Mouse (Mus musculus) liver, postnatal 0 days (tissue): Measurements from ENCODE around the gene Khnyn. TPM values are rescaled to one million over a fixed set of nuclear protein-coding genes. Genes with fewer than 3 reads are reported as not detected.

ENCODE experiments used
- ATAC-seq: fragments of 200-750 bp; cut with Nextera tagmentation; 2 replicates; pipeline ENCODE4 v1.8.0; 2017; ENCODE audit warnings: mild to moderate bottlenecking, moderate library complexity
- DNase-seq: peaks from one replicate; pipeline ENCODE4 v3.0.0-alpha.2; 2016
- H3K27ac ChIP-seq: fragments of 300-500 bp; sonication (generic); 2 replicates; pipeline ENCODE4 v1.5.1; 2014; ENCODE audit warnings: antibody characterized with exemption, moderate library complexity, mild to moderate bottlenecking, low read depth
- H3K27me3 ChIP-seq: fragments of 300-500 bp; sonication (generic); 2 replicates; pipeline ENCODE4 v1.6.1; 2014; ENCODE audit warnings: low read length, control low read depth, mixed read lengths; ENCODE audit not compliant: insufficient read depth
- H3K36me3 ChIP-seq: fragments of 300-500 bp; sonication (generic); replicated peaks from 2 replicates; pipeline ENCODE4 v1.6.1; 2014; ENCODE audit warnings: mild to moderate bottlenecking, control low read depth, low read length, moderate library complexity, mixed read lengths; ENCODE audit not compliant: insufficient read depth
- H3K4me1 ChIP-seq: fragments of 300-500 bp; sonication (generic); 2 replicates; pipeline ENCODE4 v1.6.1; 2014; ENCODE audit warnings: antibody characterized with exemption, mild to moderate bottlenecking, control low read depth; ENCODE audit not compliant: insufficient read depth
- H3K4me2 ChIP-seq: fragments of 300-500 bp; sonication (generic); 2 replicates; pipeline ENCODE4 v1.6.1; 2014; ENCODE audit warnings: low read depth, mild to moderate bottlenecking, low read length, moderate library complexity, mixed read lengths
- H3K4me3 ChIP-seq: fragments of 300-500 bp; sonication (generic); 2 replicates; pipeline ENCODE4 v1.5.1; 2014; ENCODE audit warnings: low read depth, low read length
- H3K9ac ChIP-seq: fragments of 300-500 bp; sonication (generic); replicated peaks from 2 replicates; pipeline ENCODE4 v1.6.1; 2014; ENCODE audit warnings: mild to moderate bottlenecking, moderate library complexity
- H3K9me3 ChIP-seq: fragments of 300-500 bp; sonication (generic); 2 replicates; pipeline ENCODE4 v1.6.1; 2016; ENCODE audit warnings: mild to moderate bottlenecking, control low read depth, low read length, mixed read lengths
- CTCF ChIP-seq: sonication (generic); IDR thresholded peaks from 2 replicates; pipeline ENCODE4 v1.5.1; 2016; ENCODE audit warnings: antibody characterized with exemption, low read depth
- EP300 ChIP-seq: IDR thresholded peaks from 2 replicates; pipeline ENCODE4 v1.6.1; 2016; ENCODE audit warnings: antibody characterized with exemption, low read depth, mild to moderate bottlenecking
- WGBS: fragments of 180-500 bp; shearing (Covaris S2); extraction: QIAGEN DNeasy Blood & Tissue Kit; methylation state at CpG from one replicate; pipeline ENCODE4 v1.1.7; 2014; ENCODE audit not compliant: insufficient replicate concordance; 5-methylcytosine and 5-hydroxymethylcytosine counted together
- polyA plus RNA-seq: library from polyadenylated mRNA; unstranded; fragments of >200 nt; fragmentation: Nextera tagmentation; extraction: Ambion mirVana; gene quantifications from 2 replicates; pipeline ENCODE4 v1.2.1, GENCODE M21; 2015

Gene Khnyn
- polyA plus RNA-seq, 1 experiment from 2014 or later: 5.2 TPM

GRCm38 (mm10) chr14:55850885-55851284, 33.9 kb upstream of the Khnyn start:
- no peak for TF ChIP-seq EP300
- TF ChIP-seq CTCF: no peak
- Histone ChIP-seq H3K9me3 (no peaks in the 10 kb centered on the region), H3K27me3 (no peaks in the 10 kb centered on the region), H3K27ac (no peak overlapping the region), H3K4me3 (no peak overlapping the region), H3K36me3 (no peaks in the 10 kb centered on the region), H3K4me2 (no peak overlapping the region), H3K9ac (no peak overlapping the region), H3K4me1 (peaks cover 28% of the 10 kb centered on the region)
- DNase-seq (no peak), ATAC-seq (no peak)
- WGBS: 62% methylated on average over 6 of the region's 6 CpGs

- Histone ChIP-seq H3K4me3 (no peak overlapping the region), H3K9ac (no peak overlapping the region), H3K27ac (peak overlapping the region; percentile 6; the same call in 1 of the 2 replicates), H3K4me1 (peaks cover 30% of the 10 kb centered on the region), H3K36me3 (no peaks in the 10 kb centered on the region), H3K9me3 (no peaks in the 10 kb centered on the region), H3K27me3 (no peaks in the 10 kb centered on the region), H3K4me2 (no peak overlapping the region)
- no peak for DNase-seq
- 22% methylated on average over 11 of the region's 11 CpGs for WGBS
- ATAC-seq: 0 out of 2 replicates have a peak, but pooled peaks have one; percentile 17
- TF ChIP-seq CTCF: no peak
- no peak for TF ChIP-seq EP300
Observed at GRCm38 (mm10) chr14:55852646-55853551, 31.8 kb upstream of the Khnyn start.

- Histone ChIP-seq H3K4me2 (peak within 1 kb of the TSS; percentile 87), H3K9ac (peak within 1 kb of the TSS; percentile 66), H3K4me3 (peak within 1 kb of the TSS; percentile 51), H3K27ac (peak within 1 kb of the TSS; percentile 53), H3K4me1 (peaks cover 30% of the 10 kb centered on the region), H3K36me3 (no peaks in the 10 kb centered on the region), H3K27me3 (no peaks in the 10 kb centered on the region), H3K9me3 (no peaks in the 10 kb centered on the region)
- WGBS: 3% methylated on average over 31 of the region's 33 CpGs
- ATAC-seq (peak; percentile 62), DNase-seq (peak; percentile 53)
- TF ChIP-seq EP300: no peak
- no peak for TF ChIP-seq CTCF
Observed at GRCm38 (mm10) chr14:55853621-55854285, 31.0 kb upstream of the Khnyn start, which contains the start of gene Nynrin. Gene Nynrin, plus strand, starts transcription at chr14:55854010.

- Histone ChIP-seq H3K27me3 (no peaks in the 10 kb centered on the region), H3K4me3 (peak overlapping the region; percentile 51), H3K4me2 (peak overlapping the region; percentile 87), H3K4me1 (peaks cover 30% of the 10 kb centered on the region), H3K9ac (peak overlapping the region; percentile 66), H3K36me3 (no peaks in the 10 kb centered on the region), H3K9me3 (no peaks in the 10 kb centered on the region), H3K27ac (peak overlapping the region; percentile 53)
- TF ChIP-seq EP300 (no peak), CTCF (no peak)
- no peak for DNase-seq
- ATAC-seq: no peak
- WGBS: 4% methylated on average over 9 of the region's 9 CpGs
Observed at GRCm38 (mm10) chr14:55854406-55855100, 30.2 kb upstream of the Khnyn start.

GRCm38 (mm10) chr14:55855101-55855561, 29.6 kb upstream of the Khnyn start:
- Histone ChIP-seq H3K4me3 (peak overlapping the region; percentile 51), H3K4me1 (peaks cover 30% of the 10 kb centered on the region), H3K27me3 (no peaks in the 10 kb centered on the region), H3K36me3 (no peaks in the 10 kb centered on the region), H3K9me3 (no peaks in the 10 kb centered on the region), H3K27ac (0 out of 2 replicates have a peak overlapping the region, but pooled peaks have one; percentile 29), H3K9ac (peak overlapping the region; percentile 66; the same call in 1 of the 2 replicates), H3K4me2 (peak overlapping the region; percentile 87)
- DNase-seq (no peak), ATAC-seq (no peak)
- 22% methylated on average over 4 of the region's 4 CpGs for WGBS
- TF ChIP-seq EP300 (no peak), CTCF (no peak)
